Mouse (Mus musculus) Muller cell, postnatal 12 days (primary cell): ENCODE results near the gene Pcare.

Source experiments
- DNase-seq: peaks from one replicate; pipeline ENCODE4 v3.0.0-alpha.2; 2015; ENCODE audit errors: inconsistent ontology term

The Pcare gene

GRCm38 (mm10) chr17:71730655-71731054 lies 22.0 kb downstream of the Pcare start:
- no peak for DNase-seq

GRCm38 (mm10) chr17:71721019-71721418 lies 31.7 kb downstream of the Pcare start:
- no peak for DNase-seq

GRCm38 (mm10) chr17:71720434-71720833 lies 32.3 kb downstream of the Pcare start:
- no peak for DNase-seq

GRCm38 (mm10) chr17:71717881-71718625 lies 34.6 kb downstream of the Pcare start:
- no peak for DNase-seq

- DNase-seq = no peak
These were observed 37.7 kb downstream of the Pcare start for GRCm38 (mm10) chr17:71715034-71715433.

GRCm38 (mm10) chr17:71712279-71712678 lies 40.4 kb downstream of the Pcare start:
- DNase-seq = no peak

- no peak for DNase-seq
These were observed 45.0 kb downstream of the Pcare start for GRCm38 (mm10) chr17:71707715-71708114.

GRCm38 (mm10) chr17:71705550-71706480 lies 46.9 kb downstream of the Pcare start:
- no peak for DNase-seq

- DNase-seq = no peak
These were observed 47.6 kb downstream of the Pcare start for GRCm38 (mm10) chr17:71705113-71705512.

- DNase-seq = no peak
These were observed 54.1 kb downstream of the Pcare start for GRCm38 (mm10) chr17:71698619-71698956.

GRCm38 (mm10) chr17:71697896-71698618 lies 54.6 kb downstream of the Pcare start:
- no peak for DNase-seq

GRCm38 (mm10) chr17:71696396-71696795 lies 56.3 kb downstream of the Pcare start:
- no peak for DNase-seq

GRCm38 (mm10) chr17:71695716-71696315 lies 56.9 kb downstream of the Pcare start:
- no peak for DNase-seq

- DNase-seq = no peak
These were observed 57.5 kb downstream of the Pcare start for GRCm38 (mm10) chr17:71695151-71695550.

- no peak for DNase-seq
These were observed 58.9 kb downstream of the Pcare start for GRCm38 (mm10) chr17:71693780-71694179.
